8 mouse cellular contexts compared by ENCODE assay signal in genomic region chr2:32364121-32364520, GRCm38 (mm10). TPM values are rescaled to one million over a fixed set of nuclear protein-coding genes. Genes with fewer than 3 reads are reported as not detected.
DNase-seq lines count a peak whose midpoint lies in the region; ATAC-seq and TF ChIP-seq lines count a peak whose summit lies in the region.

No protein-coding gene starts in this region.

- no peak for TF ChIP-seq CTCF in embryonic fibroblast, embryonic 13.5 days (IDR thresholded peaks at IDR 0.05; ENCODE audit: borderline replicate concordance, insufficient read depth, low read length)
- no peak for TF ChIP-seq CTCF in midbrain, postnatal 0 days (IDR thresholded peaks at IDR 0.05)

- peaks cover 28% of the 10 kb centered on the region for H3K4me1 ChIP-seq in kidney, embryonic 15.5 days
- no peaks in the 10 kb centered on the region; the same call in 1 of the 2 replicates for H3K4me1 ChIP-seq in embryonic fibroblast, embryonic 13.5 days (ENCODE audit: control insufficient read depth, insufficient read depth, low read length)
- H3K4me1 ChIP-seq in intestine, embryonic 16.5 days (ENCODE audit: control insufficient read depth, insufficient read depth, low read length): peaks cover 16% of the 10 kb centered on the region
- peaks cover 10% of the 10 kb centered on the region; the same call in 1 of the 2 replicates for H3K4me1 ChIP-seq in midbrain, postnatal 0 days (ENCODE audit: insufficient read depth, low read length)

- DNase-seq in kidney, adult 11 months: no peak
- DNase-seq in midbrain, postnatal 0 days (ENCODE audit: low spot score): no peak
- no peak for DNase-seq in urinary bladder, postnatal 25 days (ENCODE audit: low spot score)
- no peak for DNase-seq in cerebellum, adult 11 months
- no peak for DNase-seq in gastrocnemius, postnatal 10 days

- H3K4me3 ChIP-seq in kidney, embryonic 15.5 days (replicated peaks): peak overlapping the region; percentile 81
- H3K4me3 ChIP-seq in embryonic fibroblast, embryonic 13.5 days (ENCODE audit: insufficient read depth, low read length): peak overlapping the region; percentile 64; the same call in 1 of the 2 replicates
- peak overlapping the region; percentile 79 for H3K4me3 ChIP-seq in intestine, embryonic 16.5 days (ENCODE audit: low read length)
- peak overlapping the region; percentile 67 for H3K4me3 ChIP-seq in midbrain, postnatal 0 days (ENCODE audit: low read depth, low read length)

- peaks cover 7% of the 10 kb centered on the region for H3K27me3 ChIP-seq in kidney, embryonic 15.5 days
- H3K27me3 ChIP-seq in intestine, embryonic 16.5 days (replicated peaks; ENCODE audit: control insufficient read depth, insufficient read depth, low read length): 0 out of 2 replicates have a peak, but pooled peaks cover 3% of the 10 kb centered on the region
- H3K27me3 ChIP-seq in midbrain, postnatal 0 days (ENCODE audit: insufficient read depth, low read length): no peaks in the 10 kb centered on the region

- peak overlapping the region; percentile 83 for H3K9ac ChIP-seq in kidney, embryonic 15.5 days
- peak overlapping the region; percentile 89 for H3K9ac ChIP-seq in intestine, embryonic 16.5 days (ENCODE audit: low read depth, low read length)
- peak overlapping the region; percentile 81 for H3K9ac ChIP-seq in midbrain, postnatal 0 days (replicated peaks; ENCODE audit: low read length, poor library complexity, severe bottlenecking)

- H3K4me2 ChIP-seq in kidney, embryonic 15.5 days: peak overlapping the region; percentile 87
- peak overlapping the region; percentile 81 for H3K4me2 ChIP-seq in intestine, embryonic 16.5 days (ENCODE audit: low read depth, low read length)
- H3K4me2 ChIP-seq in midbrain, postnatal 0 days (ENCODE audit: low read depth, low read length, poor library complexity, severe bottlenecking): peak overlapping the region; percentile 70

- 85% methylated on average over 8 of the region's 8 CpGs for WGBS in kidney, embryonic 15.5 days
- WGBS in intestine, embryonic 16.5 days: 77% methylated on average over 8 of the region's 8 CpGs
- WGBS in midbrain, postnatal 0 days: 87% methylated on average over 8 of the region's 8 CpGs

- TF ChIP-seq POLR2A in embryonic fibroblast, embryonic 13.5 days (IDR thresholded peaks at IDR 0.05; ENCODE audit: low read depth, low read length): no peak

- H3K36me3 ChIP-seq in kidney, embryonic 15.5 days: peaks cover 50% of the 10 kb centered on the region
- peaks cover 5% of the 10 kb centered on the region for H3K36me3 ChIP-seq in intestine, embryonic 16.5 days (ENCODE audit: control insufficient read depth, insufficient read depth, low read length)
- peaks cover 16% of the 10 kb centered on the region for H3K36me3 ChIP-seq in midbrain, postnatal 0 days (ENCODE audit: insufficient read depth, low read length)

- H3K27ac ChIP-seq in kidney, embryonic 15.5 days: peak overlapping the region; percentile 95; the same call in 1 of the 2 replicates
- H3K27ac ChIP-seq in embryonic fibroblast, embryonic 13.5 days (ENCODE audit: insufficient read depth, low read length): no peak overlapping the region
- H3K27ac ChIP-seq in intestine, embryonic 16.5 days (ENCODE audit: low read length): no peak overlapping the region
- no peak overlapping the region for H3K27ac ChIP-seq in midbrain, postnatal 0 days (ENCODE audit: low read depth, low read length)

- no peak for ATAC-seq in kidney, embryonic 15.5 days (replicated peaks; ENCODE audit: low FRiP score)
- ATAC-seq in intestine, embryonic 16.5 days: no peak
- ATAC-seq in midbrain, postnatal 0 days (ENCODE audit: low FRiP score): no peak

- no peaks in the 10 kb centered on the region for H3K9me3 ChIP-seq in kidney, embryonic 15.5 days (replicated peaks)
- H3K9me3 ChIP-seq in intestine, embryonic 16.5 days (ENCODE audit: control insufficient read depth, low read length): no peaks in the 10 kb centered on the region
- no peaks in the 10 kb centered on the region for H3K9me3 ChIP-seq in midbrain, postnatal 0 days (ENCODE audit: low read length)

RNA-seq across cellular contexts. Expression of gene Dnm1, which starts 11.0 kb away (rescaled TPM):
- 6.3 and 7.9 TPM in 2 replicates for polyA plus RNA-seq in kidney, embryonic 15.5 days (2015; fragmentation: Nextera tagmentation; extraction: Ambion mirVana)
- 37.2 and 52.6 TPM in 2 replicates for polyA plus RNA-seq in embryonic fibroblast, embryonic 13.5 days (2011; ENCODE audit: insufficient read length, low read depth, missing spikeins)
- 11.8 and 12.5 TPM in 2 replicates for polyA plus RNA-seq in intestine, embryonic 16.5 days (2015; fragmentation: Nextera tagmentation; extraction: Ambion mirVana)
- 170 and 186 TPM in 2 replicates for total RNA-seq in midbrain, postnatal 0 days (2014; rRNA removed)
- 105 and 107 TPM in 2 replicates for polyA plus RNA-seq in midbrain, postnatal 0 days (2015; fragmentation: Nextera tagmentation; extraction: Ambion mirVana)
- total RNA-seq in gastrocnemius, postnatal 10 days (2021): 10 to 100 TPM; 18.9 to 25.7 TPM

RNA-seq across cellular contexts. Expression of gene Ciz1, which starts 12.0 kb away (rescaled TPM):
- polyA plus RNA-seq in kidney, embryonic 15.5 days (2015; fragmentation: Nextera tagmentation; extraction: Ambion mirVana): 48.7 and 56.6 TPM in 2 replicates
- 41.8 and 47.6 TPM in 2 replicates for polyA plus RNA-seq in embryonic fibroblast, embryonic 13.5 days (2011; ENCODE audit: insufficient read length, low read depth, missing spikeins)
- 47.1 and 51.4 TPM in 2 replicates for polyA plus RNA-seq in intestine, embryonic 16.5 days (2015; fragmentation: Nextera tagmentation; extraction: Ambion mirVana)
- total RNA-seq in midbrain, postnatal 0 days (2014; rRNA removed): 63.7 and 81.8 TPM in 2 replicates
- 47.3 and 48.8 TPM in 2 replicates for polyA plus RNA-seq in midbrain, postnatal 0 days (2015; fragmentation: Nextera tagmentation; extraction: Ambion mirVana)
- total RNA-seq in gastrocnemius, postnatal 10 days (2021): 10 to 100 TPM; 31.2 to 47.2 TPM

RNA-seq across cellular contexts. Expression of gene 1110008P14Rik, which starts 17.6 kb away (rescaled TPM):
- polyA plus RNA-seq in kidney, embryonic 15.5 days (2015; fragmentation: Nextera tagmentation; extraction: Ambion mirVana): 47.1 and 52.1 TPM in 2 replicates
- 28.8 and 30.3 TPM in 2 replicates for polyA plus RNA-seq in embryonic fibroblast, embryonic 13.5 days (2011; ENCODE audit: insufficient read length, low read depth, missing spikeins)
- polyA plus RNA-seq in intestine, embryonic 16.5 days (2015; fragmentation: Nextera tagmentation; extraction: Ambion mirVana): 44.2 and 45.8 TPM in 2 replicates
- 336 and 450 TPM in 2 replicates for total RNA-seq in midbrain, postnatal 0 days (2014; rRNA removed)
- polyA plus RNA-seq in midbrain, postnatal 0 days (2015; fragmentation: Nextera tagmentation; extraction: Ambion mirVana): 198 and 224 TPM in 2 replicates
- total RNA-seq in gastrocnemius, postnatal 10 days (2021): 10 to 100 TPM; 52.6 to 53.7 TPM

RNA-seq across cellular contexts. Expression of gene Lcn2, which starts 23.9 kb away (rescaled TPM):
- 6.8 and 9.1 TPM in 2 replicates for polyA plus RNA-seq in kidney, embryonic 15.5 days (2015; fragmentation: Nextera tagmentation; extraction: Ambion mirVana)
- not detected in 2 replicates for polyA plus RNA-seq in embryonic fibroblast, embryonic 13.5 days (2011; ENCODE audit: insufficient read length, low read depth, missing spikeins)
- polyA plus RNA-seq in intestine, embryonic 16.5 days (2015; fragmentation: Nextera tagmentation; extraction: Ambion mirVana): 2.2 and 4.2 TPM in 2 replicates
- total RNA-seq in midbrain, postnatal 0 days (2014; rRNA removed): 0.57 TPM in 1 of 2 replicates, not detected in the other
- polyA plus RNA-seq in midbrain, postnatal 0 days (2015; fragmentation: Nextera tagmentation; extraction: Ambion mirVana): 0.35 and 0.44 TPM in 2 replicates
- 1 to 10 TPM; 3.5 to 6.7 TPM for total RNA-seq in gastrocnemius, postnatal 10 days (2021)

RNA-seq across cellular contexts. Expression of gene Ptges2, which starts 31.6 kb away (rescaled TPM):
- 30.5 and 31.2 TPM in 2 replicates for polyA plus RNA-seq in kidney, embryonic 15.5 days (2015; fragmentation: Nextera tagmentation; extraction: Ambion mirVana)
- 14.3 and 18.0 TPM in 2 replicates for polyA plus RNA-seq in embryonic fibroblast, embryonic 13.5 days (2011; ENCODE audit: insufficient read length, low read depth, missing spikeins)
- polyA plus RNA-seq in intestine, embryonic 16.5 days (2015; fragmentation: Nextera tagmentation; extraction: Ambion mirVana): 49.1 and 49.8 TPM in 2 replicates
- total RNA-seq in midbrain, postnatal 0 days (2014; rRNA removed): 33.3 and 41.1 TPM in 2 replicates
- polyA plus RNA-seq in midbrain, postnatal 0 days (2015; fragmentation: Nextera tagmentation; extraction: Ambion mirVana): 56.2 and 62.3 TPM in 2 replicates
- total RNA-seq in gastrocnemius, postnatal 10 days (2021): 10 to 100 TPM; 38.1 to 40.7 TPM
